Mouse (Mus musculus): ENCODE results near the gene Bap1. TPM values are rescaled to one million over a fixed set of nuclear protein-coding genes. Genes with fewer than 3 reads are reported as not detected.

Bap1 gene
- polyA plus RNA-seq (2015; fragmentation: Nextera tagmentation; extraction: Ambion mirVana), result 103 and 104 TPM in 2 replicates

- H3K9ac ChIP-seq, result peak within 1 kb of the TSS; percentile 99
- under 1% methylated on average over 75 of the region's 75 CpGs for WGBS
- peak within 1 kb of the TSS; percentile 98 for H3K4me3 ChIP-seq
- no peaks in the 10 kb centered on the region for H3K9me3 ChIP-seq
- peaks cover 24% of the 10 kb centered on the region for H3K4me1 ChIP-seq
- ATAC-seq (ENCODE audit: low FRiP score, low read depth), result peak; percentile 92
- H3K4me2 ChIP-seq (replicated peaks), result peak within 1 kb of the TSS; percentile 90
- H3K27ac ChIP-seq, result peak within 1 kb of the TSS; percentile 90
- no peaks in the 10 kb centered on the region for H3K27me3 ChIP-seq
- H3K36me3 ChIP-seq, result peaks cover 37% of the 10 kb centered on the region
Observed at GRCm38 (mm10) chr14:31251084-31251604, at the start of gene Bap1, which contains the start of gene Phf7. TSS of gene Bap1 (plus strand) at chr14:31251450. TSS of gene Phf7 (minus strand) at chr14:31251317.

GRCm38 (mm10) chr14:31204844-31205243 lies 46.4 kb upstream of the Bap1 start:
- Histone ChIP-seq H3K27me3 (no peaks in the 10 kb centered on the region), H3K36me3 (peaks cover 51% of the 10 kb centered on the region), H3K4me1 (peaks cover 25% of the 10 kb centered on the region), H3K27ac (peak overlapping the region; percentile 93; the same call in 1 of the 2 replicates), H3K4me2 (replicated peaks) (peak overlapping the region; percentile 93), H3K9me3 (no peaks in the 10 kb centered on the region), H3K4me3 (peak overlapping the region; percentile 78), H3K9ac (peak overlapping the region; percentile 95)
- WGBS, result 68% methylated on average over 4 of the region's 4 CpGs
- no peak for ATAC-seq (ENCODE audit: low FRiP score, low read depth)

- peak overlapping the region; percentile 95 for H3K9ac ChIP-seq
- peak overlapping the region; percentile 93 for H3K4me2 ChIP-seq (replicated peaks)
- no peaks in the 10 kb centered on the region for H3K9me3 ChIP-seq
- 18% methylated on average over 8 of the region's 8 CpGs for WGBS
- no peak for ATAC-seq (ENCODE audit: low FRiP score, low read depth)
- peaks cover 47% of the 10 kb centered on the region for H3K36me3 ChIP-seq
- peak overlapping the region; percentile 93 for H3K27ac ChIP-seq
- H3K4me1 ChIP-seq, result peaks cover 25% of the 10 kb centered on the region
- peak overlapping the region; percentile 78 for H3K4me3 ChIP-seq
- H3K27me3 ChIP-seq, result no peaks in the 10 kb centered on the region
Observed at GRCm38 (mm10) chr14:31205244-31205561, 46.0 kb upstream of the Bap1 start.

GRCm38 (mm10) chr14:31205562-31206467 lies 45.4 kb upstream of the Bap1 start:
- Histone ChIP-seq H3K4me1 (peaks cover 25% of the 10 kb centered on the region), H3K27me3 (no peaks in the 10 kb centered on the region), H3K27ac (peak overlapping the region; percentile 93), H3K9ac (peak overlapping the region; percentile 95), H3K4me3 (peak overlapping the region; percentile 78), H3K9me3 (no peaks in the 10 kb centered on the region), H3K4me2 (replicated peaks) (peak overlapping the region; percentile 93), H3K36me3 (peaks cover 41% of the 10 kb centered on the region)
- under 1% methylated on average over 39 of the region's 39 CpGs for WGBS
- peak; percentile 64 for ATAC-seq (ENCODE audit: low FRiP score, low read depth)

GRCm38 (mm10) chr14:31206472-31206981 lies 44.7 kb upstream of the Bap1 start:
- peak; percentile 69 for ATAC-seq (ENCODE audit: low FRiP score, low read depth)
- peak overlapping the region; percentile 95 for H3K9ac ChIP-seq
- H3K4me3 ChIP-seq, result peak overlapping the region; percentile 78
- H3K4me2 ChIP-seq (replicated peaks), result peak overlapping the region; percentile 93
- 1% methylated on average over 34 of the region's 48 CpGs for WGBS
- H3K9me3 ChIP-seq, result no peaks in the 10 kb centered on the region
- peaks cover 35% of the 10 kb centered on the region for H3K36me3 ChIP-seq
- no peaks in the 10 kb centered on the region for H3K27me3 ChIP-seq
- peak overlapping the region; percentile 93 for H3K27ac ChIP-seq
- H3K4me1 ChIP-seq, result peaks cover 22% of the 10 kb centered on the region

- H3K36me3 ChIP-seq, result peaks cover 28% of the 10 kb centered on the region
- H3K27me3 ChIP-seq, result no peaks in the 10 kb centered on the region
- peak overlapping the region; percentile 93 for H3K4me2 ChIP-seq (replicated peaks)
- peak overlapping the region; percentile 28; the same call in 1 of the 2 replicates for H3K27ac ChIP-seq
- WGBS, result 81% methylated on average over 13 of the region's 13 CpGs
- H3K4me3 ChIP-seq, result peak overlapping the region; percentile 78
- peak; percentile 7; the same call in 1 of the 2 replicates for ATAC-seq (ENCODE audit: low FRiP score, low read depth)
- H3K4me1 ChIP-seq, result peaks cover 26% of the 10 kb centered on the region
- peak overlapping the region; percentile 95 for H3K9ac ChIP-seq
- H3K9me3 ChIP-seq, result no peaks in the 10 kb centered on the region
Observed at GRCm38 (mm10) chr14:31207070-31207830, 44.0 kb upstream of the Bap1 start.

- Histone ChIP-seq H3K36me3 (peaks cover 19% of the 10 kb centered on the region), H3K27me3 (no peaks in the 10 kb centered on the region), H3K4me3 (peak within 1 kb of the TSS; percentile 78), H3K9ac (peak within 1 kb of the TSS; percentile 95), H3K9me3 (no peaks in the 10 kb centered on the region), H3K4me2 (replicated peaks) (peak within 1 kb of the TSS; percentile 93), H3K27ac (peak within 1 kb of the TSS; percentile 39; the same call in 1 of the 2 replicates), H3K4me1 (peaks cover 34% of the 10 kb centered on the region)
- ATAC-seq (ENCODE audit: low FRiP score, low read depth), result no peak
- WGBS, result 55% methylated on average over 2 of the region's 2 CpGs
Observed at GRCm38 (mm10) chr14:31208084-31208483, 43.2 kb upstream of the Bap1 start, which contains the start of gene Tnnc1. TSS of gene Tnnc1 (plus strand) at chr14:31208312.

GRCm38 (mm10) chr14:31209133-31209557 lies 42.1 kb upstream of the Bap1 start:
- Histone ChIP-seq H3K4me2 (replicated peaks) (no peak overlapping the region), H3K36me3 (peaks cover 9% of the 10 kb centered on the region), H3K9ac (peak overlapping the region; percentile 35; the same call in 1 of the 2 replicates), H3K4me1 (peaks cover 30% of the 10 kb centered on the region), H3K9me3 (no peaks in the 10 kb centered on the region), H3K27ac (no peak overlapping the region), H3K27me3 (no peaks in the 10 kb centered on the region), H3K4me3 (no peak overlapping the region)
- 61% methylated on average over 4 of the region's 4 CpGs for WGBS
- peak; percentile 13; the same call in 1 of the 2 replicates for ATAC-seq (ENCODE audit: low FRiP score, low read depth)

GRCm38 (mm10) chr14:31211854-31212253 lies 39.4 kb upstream of the Bap1 start:
- Histone ChIP-seq H3K9ac (no peak overlapping the region), H3K27me3 (no peaks in the 10 kb centered on the region), H3K4me2 (replicated peaks) (no peak overlapping the region), H3K9me3 (no peaks in the 10 kb centered on the region), H3K27ac (no peak overlapping the region), H3K4me1 (peaks cover 19% of the 10 kb centered on the region), H3K36me3 (no peaks in the 10 kb centered on the region), H3K4me3 (no peak overlapping the region)
- no peak for ATAC-seq (ENCODE audit: low FRiP score, low read depth)
- WGBS, result 88% methylated on average over 6 of the region's 6 CpGs

GRCm38 (mm10) chr14:31212499-31212898 lies 38.8 kb upstream of the Bap1 start:
- Histone ChIP-seq H3K27ac (no peak overlapping the region), H3K9ac (no peak overlapping the region), H3K4me2 (replicated peaks) (no peak overlapping the region), H3K4me3 (no peak overlapping the region), H3K27me3 (no peaks in the 10 kb centered on the region), H3K4me1 (peaks cover 19% of the 10 kb centered on the region; the same call in 1 of the 2 replicates), H3K36me3 (no peaks in the 10 kb centered on the region), H3K9me3 (no peaks in the 10 kb centered on the region)
- WGBS, result 66% methylated on average over 3 of the region's 3 CpGs
- no peak for ATAC-seq (ENCODE audit: low FRiP score, low read depth)

GRCm38 (mm10) chr14:31213868-31214267 lies 37.4 kb upstream of the Bap1 start:
- WGBS, result 59% methylated on average over 8 of the region's 8 CpGs

More at GRCm38 (mm10) chr14:31213868-31214267, 37.4 kb upstream of the Bap1 start:
- H3K9ac ChIP-seq, result no peak overlapping the region
- no peaks in the 10 kb centered on the region for H3K9me3 ChIP-seq
- no peak for ATAC-seq (ENCODE audit: low FRiP score, low read depth)
- no peaks in the 10 kb centered on the region for H3K36me3 ChIP-seq
- peaks cover 26% of the 10 kb centered on the region; the same call in 1 of the 2 replicates for H3K4me1 ChIP-seq
- no peak overlapping the region; the same call in 1 of the 2 replicates for H3K27ac ChIP-seq
- H3K27me3 ChIP-seq, result no peaks in the 10 kb centered on the region
- no peak overlapping the region for H3K4me3 ChIP-seq
- H3K4me2 ChIP-seq (replicated peaks), result no peak overlapping the region
